Mouse (Mus musculus): Measurements from ENCODE around the gene Steap3.

Steap3 gene

GRCm38 (mm10) chr1:120146994-120147393, 125.5 kb downstream of the Steap3 start:
- peak in 1 of 2 experiments; percentile 21 for DNase-seq (ENCODE audit: low spot score in 2 of 2)

- no peak for DNase-seq (ENCODE audit: low spot score in 2 of 2)
These were observed 126.8 kb downstream of the Steap3 start for GRCm38 (mm10) chr1:120145527-120146216.

GRCm38 (mm10) chr1:120142551-120142950, 130.0 kb downstream of the Steap3 start:
- DNase-seq (ENCODE audit: low spot score in 2 of 2), result no peak

Data from right cerebral cortex, adult 2 months (tissue).